Mouse (Mus musculus) ES-Bruce4 (cell line): ENCODE data around the gene Rfx6.

Source experiments
- CTCF ChIP-seq: IDR thresholded peaks from one replicate; pipeline ENCODE4 v1.8.1; 2011; ENCODE audit warnings: low read depth, low read length
- EP300 ChIP-seq: IDR thresholded peaks from 2 replicates; pipeline ENCODE4 v1.6.1; 2011; ENCODE audit warnings: low read depth, low read length; ENCODE audit not compliant: insufficient read depth

GRCm38 (mm10) chr10:51672082-51672779 is 5.3 kb upstream of the Rfx6 start:
- no peak for TF ChIP-seq EP300
- no peak for TF ChIP-seq CTCF
